Mouse (Mus musculus): Measurements from ENCODE around the gene Ccl12. TPM values are rescaled to one million over a fixed set of nuclear protein-coding genes. Genes with fewer than 3 reads are reported as not detected.

Ccl12 gene
- polyA plus RNA-seq, 1 experiment from 2014 or later, result 2.0 TPM

Other genes with a start within 250 kb of the Ccl12 start
- gene 5530401A14Rik, start 241.2 kb upstream of the Ccl12 start, polyA plus RNA-seq (2015; fragmentation: Nextera tagmentation; extraction: Ambion mirVana), result not detected in 2 replicates
- gene Asic2, start 133.4 kb upstream of the Ccl12 start, polyA plus RNA-seq (2015; fragmentation: Nextera tagmentation; extraction: Ambion mirVana), result 0.04 and 0.07 TPM in 2 replicates
- gene Ccl2, start 66.3 kb upstream of the Ccl12 start, polyA plus RNA-seq (2015; fragmentation: Nextera tagmentation; extraction: Ambion mirVana), result 10.9 and 11.2 TPM in 2 replicates
- gene Gm17268, start 63.3 kb upstream of the Ccl12 start, polyA plus RNA-seq (2015; fragmentation: Nextera tagmentation; extraction: Ambion mirVana), result not detected in 2 replicates
- 4.6 and 4.8 TPM in 2 replicates for gene Ccl7, start 56.1 kb upstream of the Ccl12 start, polyA plus RNA-seq (2015; fragmentation: Nextera tagmentation; extraction: Ambion mirVana)
- 1.1 and 1.6 TPM in 2 replicates for gene Ccl11, start 44.0 kb upstream of the Ccl12 start, polyA plus RNA-seq (2015; fragmentation: Nextera tagmentation; extraction: Ambion mirVana)
- not detected in 2 replicates for gene Ccl8, start 13.3 kb downstream of the Ccl12 start, polyA plus RNA-seq (2015; fragmentation: Nextera tagmentation; extraction: Ambion mirVana)
- not detected in 2 replicates for gene Ccl1, start 203.8 kb downstream of the Ccl12 start, polyA plus RNA-seq (2015; fragmentation: Nextera tagmentation; extraction: Ambion mirVana)

Data from heart, embryonic 13.5 days (tissue).